Mouse (Mus musculus) embryo, embryonic 10 days (tissue): ENCODE measurements around the gene Ccdc30.

ENCODE experiments used
- DNase-seq: peaks from one replicate; pipeline ENCODE4 v3.0.0-alpha.2; 2015; ENCODE audit warnings: low spot score

Ccdc30 gene

DNA sequence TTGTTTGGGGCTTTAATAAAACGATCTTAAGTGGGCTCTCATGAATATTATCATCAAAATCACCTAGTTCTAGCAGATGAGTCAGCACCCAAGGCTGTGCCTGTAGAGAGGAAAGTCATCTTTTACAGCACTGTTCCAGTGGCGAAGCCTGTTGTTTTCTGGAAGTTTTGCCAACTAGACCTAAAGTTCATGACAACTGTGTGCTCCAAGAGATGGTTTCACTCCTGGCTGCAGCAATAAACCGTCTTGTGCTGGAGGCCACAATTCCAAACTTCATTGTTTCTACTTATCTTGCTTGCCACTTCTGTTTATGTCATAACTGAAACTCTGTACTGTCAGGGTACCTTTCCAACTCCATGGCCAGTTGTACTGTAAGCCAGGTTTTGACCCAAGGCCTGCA, 1.9 kb upstream of the Ccdc30 start:
- DNase-seq, result no peak

DNA sequence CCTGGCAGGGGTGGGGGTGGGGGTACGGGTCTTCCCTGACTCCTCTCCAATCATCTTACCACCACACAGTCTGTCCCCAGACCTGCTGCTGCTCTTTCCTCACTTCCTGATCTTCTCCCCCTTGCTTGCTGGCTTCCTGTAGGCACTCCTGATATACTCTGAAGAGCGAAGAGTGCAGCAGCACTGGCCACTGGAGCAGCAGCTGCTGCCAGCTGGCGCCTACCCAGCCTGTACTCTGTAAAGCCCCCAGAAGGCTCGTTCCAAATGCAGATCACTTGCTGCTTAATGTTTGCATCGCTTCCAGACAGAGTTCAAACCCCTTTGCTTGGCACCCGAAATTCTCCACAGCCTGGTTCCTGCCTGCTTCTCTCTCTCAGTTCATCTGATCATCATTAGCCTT, 2.5 kb downstream of the Ccdc30 start:
- DNase-seq, result no peak

DNA sequence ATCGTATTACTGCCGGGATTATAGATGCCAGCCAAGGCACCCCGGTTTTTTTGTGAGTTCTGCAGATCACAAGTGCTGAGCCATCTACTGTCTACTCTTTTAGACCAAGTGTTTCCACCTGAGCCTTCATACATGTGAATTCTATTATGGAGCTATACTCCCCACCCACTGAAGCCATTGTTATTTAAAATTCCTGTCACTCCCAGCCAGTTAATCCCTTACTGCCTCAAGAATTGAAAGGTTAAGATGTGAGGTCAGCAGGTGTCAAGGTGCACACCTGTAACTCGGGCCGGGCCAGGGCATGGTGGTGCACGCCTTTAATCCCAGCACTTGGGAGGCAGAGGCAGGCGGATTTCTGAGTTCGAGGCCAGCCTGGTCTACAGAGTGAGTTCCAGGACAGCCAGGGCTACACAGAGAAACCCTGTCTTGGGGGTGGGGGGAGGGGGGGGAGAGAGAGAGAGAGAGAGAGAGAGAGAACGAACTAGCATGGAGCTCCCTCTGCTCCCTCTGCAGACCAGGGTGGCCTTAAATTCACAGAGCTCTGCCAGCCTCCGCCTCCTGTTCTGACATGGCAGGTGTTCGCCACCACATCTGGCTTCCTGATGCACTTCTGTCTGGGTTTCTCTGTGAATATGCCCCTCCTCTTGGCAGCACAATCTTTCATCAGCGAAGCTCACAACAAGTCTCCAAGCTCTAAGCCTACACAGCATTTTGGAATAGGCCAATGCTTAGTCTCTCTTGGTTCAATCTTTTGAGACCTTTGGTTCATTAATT, 3.3 kb downstream of the Ccdc30 start:
- DNase-seq, result no peak

DNA sequence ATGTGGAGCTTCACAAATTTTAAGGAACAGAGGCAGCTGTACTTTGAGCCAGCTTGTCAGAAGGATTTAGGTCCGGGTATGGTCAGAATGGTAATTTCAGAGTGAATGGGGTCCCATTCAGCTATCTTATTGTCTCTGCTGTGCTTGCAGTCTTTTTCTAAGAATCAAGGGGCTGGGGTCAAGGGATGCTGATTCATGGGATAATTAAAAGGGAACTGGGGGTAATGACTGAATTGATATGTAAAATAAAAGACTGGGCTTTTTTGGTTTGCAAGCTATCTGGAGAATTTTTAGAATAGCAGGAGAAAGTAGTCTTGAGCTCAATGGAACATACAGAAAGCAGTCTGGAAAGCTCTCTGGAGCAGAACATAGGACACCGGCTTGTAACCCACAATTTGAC, 11.9 kb downstream of the Ccdc30 start:
- DNase-seq, result no peak

DNA sequence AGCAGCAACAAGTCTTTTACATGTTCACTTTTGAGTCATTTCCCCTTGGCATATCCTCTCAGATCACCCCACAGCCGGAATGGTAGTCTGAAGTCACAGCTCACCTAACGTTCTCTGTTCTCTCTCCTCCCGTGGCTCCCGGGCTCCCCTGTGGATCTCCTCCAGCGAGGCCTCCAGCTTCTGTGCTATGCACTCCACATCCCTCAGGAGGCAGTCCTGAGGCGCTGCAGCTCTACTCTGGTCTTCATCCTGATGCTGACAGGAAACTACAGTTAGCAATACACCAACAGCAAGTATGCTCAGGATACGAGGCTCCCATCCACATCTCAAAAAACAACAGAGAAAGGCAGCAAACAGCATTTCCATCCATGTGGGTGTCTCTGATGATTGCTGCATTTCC, 14.4 kb downstream of the Ccdc30 start:
- no peak for DNase-seq

DNA sequence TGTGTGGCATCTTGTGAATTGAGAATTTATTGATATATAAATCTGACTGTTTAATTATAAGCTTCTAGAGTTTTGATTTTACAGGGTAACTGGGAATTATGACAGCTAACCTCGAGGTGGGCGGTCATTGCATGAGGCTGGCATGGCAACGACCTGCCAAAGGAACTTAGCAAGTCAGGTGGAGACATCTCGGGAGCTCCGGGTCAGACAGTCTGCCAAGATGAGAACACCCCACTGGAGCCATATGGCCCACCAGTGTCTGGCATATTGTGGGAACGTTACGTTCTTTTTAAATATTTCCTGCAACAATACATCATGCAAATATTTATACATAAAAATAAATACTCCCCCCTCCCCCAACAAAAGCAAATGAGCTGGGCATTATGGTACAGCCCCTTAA, 16.6 kb downstream of the Ccdc30 start:
- no peak for DNase-seq

DNA sequence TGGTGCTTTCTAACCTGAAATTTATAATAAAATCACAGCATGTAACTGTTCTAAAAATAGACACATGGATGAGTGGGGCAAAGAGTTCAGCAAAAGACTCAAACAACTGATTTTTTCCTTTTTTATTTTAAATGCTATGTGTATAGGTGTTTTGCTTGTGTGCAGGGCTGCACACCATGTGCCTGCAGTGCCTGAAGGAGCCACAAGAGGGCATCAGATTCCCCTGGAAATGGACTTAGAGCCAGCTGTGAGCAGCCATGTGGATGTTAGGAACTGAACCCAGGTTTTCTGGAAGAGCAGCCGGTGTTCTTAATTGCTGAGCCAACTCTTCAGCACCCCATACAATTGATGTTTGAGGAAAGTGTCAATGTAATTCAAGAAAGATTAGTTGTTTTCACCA, 25.0 kb downstream of the Ccdc30 start:
- DNase-seq, result peak; percentile 35

DNA sequence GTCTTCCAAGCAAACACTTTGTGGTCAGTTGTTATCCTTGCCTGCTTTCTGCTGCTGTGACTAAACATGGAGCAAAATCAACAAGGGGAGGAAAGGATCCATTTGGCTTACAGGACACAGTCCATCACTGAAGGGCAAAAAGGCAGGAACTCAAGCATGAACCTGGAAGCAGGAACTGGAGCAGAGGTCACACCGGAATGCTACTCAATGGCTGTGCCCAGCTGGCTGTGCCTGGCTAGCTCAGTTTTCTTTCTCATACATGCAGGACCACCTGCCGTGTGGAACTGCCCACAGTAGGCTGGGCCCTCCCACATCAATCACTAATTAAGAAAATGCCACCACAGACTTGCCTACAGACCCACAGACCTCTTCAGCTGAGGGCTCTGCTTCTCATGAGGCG, 26.1 kb downstream of the Ccdc30 start:
- DNase-seq, result peak; percentile 25

DNA sequence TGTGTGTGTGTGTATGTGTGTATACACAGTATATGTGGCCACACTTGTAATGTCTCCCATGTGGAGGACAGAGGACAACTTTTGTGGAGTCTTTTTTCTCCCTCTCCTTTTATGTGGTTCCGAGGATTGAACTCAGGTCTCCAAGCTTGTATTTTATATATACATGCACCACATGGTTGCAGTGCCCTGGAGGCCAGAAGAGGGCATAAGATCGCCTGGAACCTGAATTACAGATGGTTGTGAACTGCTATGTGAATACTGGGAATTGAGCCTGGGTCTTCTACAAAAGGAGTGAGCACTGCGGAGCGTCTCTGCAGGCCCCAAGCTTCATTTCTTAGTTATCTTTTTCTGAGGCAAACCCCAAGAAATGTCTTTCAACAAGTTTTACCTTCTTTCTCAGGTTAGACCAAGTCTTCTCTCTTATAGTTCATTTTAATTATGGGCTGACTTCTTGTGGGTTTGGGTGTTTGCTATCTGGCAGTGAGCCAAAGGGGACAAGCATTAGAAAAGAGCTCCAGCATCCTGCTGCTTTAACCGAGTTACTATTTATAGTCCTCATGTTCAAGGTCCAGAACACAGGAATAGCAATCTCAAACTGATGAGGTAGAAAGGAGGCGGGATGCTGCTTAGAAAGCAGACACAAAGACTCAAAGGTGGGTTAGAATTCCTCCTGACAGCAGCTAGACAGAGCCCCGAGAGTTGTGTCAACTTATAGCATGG, 33.7 kb downstream of the Ccdc30 start:
- no peak for DNase-seq

DNA sequence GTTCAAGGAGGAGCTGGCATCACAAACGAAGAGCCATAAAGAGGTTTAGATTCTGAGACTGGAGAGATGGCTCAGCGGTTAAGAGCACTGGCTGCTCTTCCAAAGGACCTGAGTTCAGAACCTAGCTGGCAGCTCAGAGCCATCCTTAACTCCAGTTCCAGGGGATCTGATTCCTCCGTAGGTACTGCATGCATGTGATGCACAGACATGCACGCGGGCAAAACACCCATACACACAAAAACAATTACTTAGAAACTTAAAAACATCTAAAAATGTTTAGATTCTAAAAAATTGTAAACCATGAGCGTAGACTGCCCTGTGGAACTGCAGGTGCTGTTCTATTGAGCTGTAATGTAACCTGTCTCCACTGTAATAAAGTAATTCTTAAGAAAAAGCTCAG, 45.9 kb downstream of the Ccdc30 start:
- no peak for DNase-seq

DNA sequence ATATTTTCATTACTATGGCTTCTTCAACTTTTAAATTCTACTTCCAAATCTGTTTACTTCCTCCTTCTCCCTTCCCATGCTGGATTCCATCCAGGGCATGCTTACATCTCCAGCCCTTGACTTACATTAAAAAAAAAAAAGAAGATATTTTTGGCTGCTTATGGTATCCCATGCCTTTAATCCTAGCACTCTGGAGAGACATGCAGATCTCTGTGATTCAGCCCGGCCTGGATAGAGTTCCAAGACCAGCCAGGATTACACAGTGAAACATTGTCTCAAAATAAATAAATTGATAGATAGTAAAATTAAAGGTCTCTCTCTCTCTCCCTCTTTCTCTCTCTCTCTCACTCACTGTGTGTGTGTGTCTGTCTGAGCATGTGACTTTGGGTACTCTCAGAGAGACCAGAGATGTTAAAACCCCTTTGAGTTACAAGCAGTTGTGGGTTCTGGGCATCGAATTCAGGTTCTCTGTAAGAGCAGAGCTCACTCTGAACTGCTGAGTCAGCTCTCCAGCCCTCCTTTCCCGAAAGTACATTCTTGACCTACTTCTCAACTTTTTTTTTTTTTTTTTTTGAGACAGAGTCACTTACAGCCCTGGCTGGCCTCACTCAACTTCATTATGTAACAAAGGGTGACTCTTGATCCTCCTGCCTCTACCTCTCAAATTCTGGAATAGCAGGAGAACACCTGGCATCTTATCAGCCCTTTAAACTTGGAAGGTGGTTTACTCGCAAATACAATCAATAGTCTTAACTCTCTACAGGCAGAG, 48.4 kb downstream of the Ccdc30 start:
- DNase-seq, result no peak

DNA sequence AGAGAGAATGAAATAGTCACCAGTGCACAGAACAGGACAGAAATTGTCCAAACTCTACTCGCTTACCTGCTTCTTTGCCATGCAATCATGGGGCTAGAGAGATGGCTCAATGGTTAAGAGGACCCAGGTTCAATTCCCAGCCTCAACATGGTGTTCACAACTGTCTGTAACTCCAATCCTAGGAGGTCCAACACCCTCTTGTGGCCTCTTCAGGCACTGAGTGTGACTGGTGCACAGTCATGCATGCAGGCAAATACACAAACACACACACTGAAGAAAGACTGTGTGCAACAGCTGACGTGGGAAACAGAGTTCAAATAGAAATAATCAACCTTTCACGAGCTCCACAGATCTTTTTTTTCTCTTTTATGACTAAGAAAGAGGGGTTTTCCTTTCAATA, 53.1 kb downstream of the Ccdc30 start:
- no peak for DNase-seq

DNA sequence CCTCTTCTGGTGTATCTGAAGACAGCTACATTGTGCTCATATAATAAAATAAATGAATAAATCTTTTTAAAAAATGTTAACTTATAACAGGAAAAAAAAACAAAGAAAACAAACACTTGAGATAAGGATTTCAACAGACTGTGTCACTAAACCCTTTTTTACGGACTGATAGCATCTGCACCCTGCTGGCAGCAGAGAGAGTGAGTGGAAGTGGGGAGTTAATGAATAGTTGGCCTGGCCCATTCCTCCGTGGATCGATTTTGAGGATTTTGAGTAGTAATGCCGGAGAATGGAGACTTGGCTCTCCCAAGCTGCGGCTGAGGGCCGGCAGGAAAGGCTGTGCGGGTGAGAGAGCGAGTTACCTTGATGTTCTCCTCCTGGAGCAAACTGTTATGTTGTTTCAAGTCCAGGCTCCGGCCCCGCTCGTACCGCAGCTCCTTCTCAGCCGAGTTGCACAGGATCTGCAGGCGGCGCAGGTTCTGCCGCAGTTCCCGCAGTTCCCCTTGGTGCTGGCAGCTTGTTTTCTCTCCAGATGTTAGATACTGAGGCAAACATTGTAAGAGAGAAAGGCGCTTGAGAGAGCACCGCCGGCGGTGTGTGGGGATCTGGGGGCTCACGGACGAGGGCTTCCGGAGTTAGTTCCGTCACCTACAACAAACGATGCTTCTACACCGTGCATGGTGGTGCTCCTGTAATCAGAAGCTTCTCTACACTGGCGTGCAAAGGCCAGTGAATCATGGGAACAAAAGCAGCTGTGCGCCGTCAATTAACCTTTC, 55.9 kb downstream of the Ccdc30 start:
- DNase-seq, result peak; percentile 60

DNA sequence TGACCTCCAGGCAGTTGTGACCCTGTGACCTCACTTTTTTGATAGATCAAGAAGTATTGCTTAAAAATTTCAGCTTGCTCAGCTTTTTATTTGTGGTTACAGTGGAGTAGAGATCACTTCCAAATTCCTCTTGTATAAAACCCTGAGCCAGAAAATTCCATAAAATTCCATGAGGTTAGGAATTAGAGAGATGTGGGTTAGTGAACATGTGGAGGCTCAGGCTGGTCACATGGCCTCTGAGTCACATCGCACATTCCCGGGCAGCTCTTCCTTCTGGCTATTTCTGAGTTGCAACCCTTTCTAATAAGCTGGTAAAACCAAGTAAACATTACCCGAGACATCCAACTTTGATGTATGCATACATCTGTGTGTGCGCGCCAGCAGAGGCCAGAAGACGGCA, 69.8 kb downstream of the Ccdc30 start:
- no peak for DNase-seq

DNA sequence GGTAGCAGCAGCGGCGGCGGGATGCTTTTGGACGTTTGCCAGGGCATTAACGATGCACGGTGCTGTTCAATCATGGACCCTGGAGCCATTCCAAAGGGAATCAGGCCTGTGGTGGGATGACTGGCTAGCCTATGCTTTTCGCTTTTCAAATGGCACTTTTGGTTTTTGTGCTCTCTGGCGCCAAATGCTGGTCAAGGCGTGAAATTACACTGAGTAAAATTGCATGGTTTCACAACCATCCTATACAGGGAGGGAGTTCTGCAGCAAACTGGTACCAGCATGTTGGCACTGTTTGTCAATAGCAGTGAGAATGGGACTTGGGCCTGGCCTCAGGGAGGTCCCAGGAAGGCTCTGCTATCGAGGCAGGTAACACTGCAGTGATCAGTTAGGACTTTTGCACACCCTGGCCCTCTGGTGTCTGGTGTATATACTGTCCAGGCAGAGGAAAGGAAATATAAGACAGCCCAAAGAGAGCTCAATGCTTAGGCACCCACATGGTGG, 76.4 kb downstream of the Ccdc30 start:
- peak; percentile 71 for DNase-seq

DNA sequence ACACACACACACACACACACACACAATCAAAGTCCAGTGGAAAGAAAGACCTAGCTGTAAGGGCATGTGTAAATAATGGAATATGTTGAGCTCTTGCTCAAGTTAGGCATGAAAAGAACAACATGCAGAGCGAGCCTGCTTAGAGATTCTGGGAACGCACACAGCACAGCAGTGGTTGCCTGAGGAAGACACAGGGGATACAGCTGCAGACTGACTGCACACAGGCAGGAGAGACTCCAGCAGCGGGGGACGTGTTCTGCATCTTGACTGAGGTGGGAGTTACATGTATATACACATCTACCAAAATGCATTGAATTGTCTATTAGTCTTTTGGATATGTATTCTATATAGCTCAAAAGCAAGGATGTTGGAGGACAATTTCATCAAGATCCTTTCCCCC, 76.9 kb downstream of the Ccdc30 start:
- no peak for DNase-seq

DNA sequence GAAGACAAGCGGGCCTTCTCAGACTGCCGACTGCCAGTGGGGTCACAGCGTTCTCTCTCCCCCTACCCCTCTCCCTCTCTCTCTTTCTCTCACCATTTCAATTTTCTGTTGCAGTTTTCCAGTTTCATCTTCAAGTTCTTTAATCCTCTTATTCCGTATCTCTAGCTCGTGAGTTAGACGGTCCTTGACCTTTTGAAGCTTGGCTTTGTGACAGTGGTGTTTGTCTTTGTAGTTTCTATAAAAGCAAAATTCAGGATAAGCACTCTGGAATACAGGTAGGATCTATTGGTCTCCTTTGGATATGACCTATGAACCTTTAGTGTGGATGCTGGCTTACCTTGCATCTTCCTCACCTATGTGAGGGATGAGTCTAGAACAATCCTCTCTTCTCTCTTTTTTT, 81.8 kb downstream of the Ccdc30 start:
- DNase-seq, result no peak

DNA sequence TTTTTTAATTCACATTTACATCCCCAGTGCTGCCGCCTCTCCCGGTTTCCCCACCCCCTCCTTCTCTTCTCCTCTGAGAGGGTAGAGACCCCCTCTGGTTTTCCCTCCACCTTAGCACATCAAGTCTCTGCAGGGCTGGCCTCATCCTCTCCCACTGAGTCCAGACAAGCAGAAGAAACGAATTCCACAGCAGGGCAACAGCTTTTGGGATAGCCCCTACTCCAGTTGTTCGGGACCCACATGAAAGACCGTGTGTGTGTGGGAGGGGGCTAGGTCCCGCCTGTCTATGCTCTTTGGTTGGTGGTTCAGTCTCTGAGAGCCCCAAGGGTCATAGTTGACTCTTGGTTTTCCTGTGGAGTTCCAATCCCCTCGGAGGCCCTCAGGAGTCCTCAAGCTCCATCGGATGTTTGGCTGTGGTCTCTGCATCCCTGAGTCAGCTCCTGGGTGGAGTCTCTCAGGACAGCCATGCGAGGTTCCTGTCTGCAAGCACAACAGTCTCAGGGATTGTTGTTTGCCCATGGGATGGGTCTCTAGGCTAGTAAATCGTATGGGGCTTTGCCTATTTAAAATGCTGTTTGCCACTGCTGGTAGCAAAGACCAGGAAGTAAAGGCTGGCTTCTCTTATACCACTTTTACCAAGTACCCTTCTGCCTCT, 94.3 kb downstream of the Ccdc30 start:
- DNase-seq, result no peak

DNA sequence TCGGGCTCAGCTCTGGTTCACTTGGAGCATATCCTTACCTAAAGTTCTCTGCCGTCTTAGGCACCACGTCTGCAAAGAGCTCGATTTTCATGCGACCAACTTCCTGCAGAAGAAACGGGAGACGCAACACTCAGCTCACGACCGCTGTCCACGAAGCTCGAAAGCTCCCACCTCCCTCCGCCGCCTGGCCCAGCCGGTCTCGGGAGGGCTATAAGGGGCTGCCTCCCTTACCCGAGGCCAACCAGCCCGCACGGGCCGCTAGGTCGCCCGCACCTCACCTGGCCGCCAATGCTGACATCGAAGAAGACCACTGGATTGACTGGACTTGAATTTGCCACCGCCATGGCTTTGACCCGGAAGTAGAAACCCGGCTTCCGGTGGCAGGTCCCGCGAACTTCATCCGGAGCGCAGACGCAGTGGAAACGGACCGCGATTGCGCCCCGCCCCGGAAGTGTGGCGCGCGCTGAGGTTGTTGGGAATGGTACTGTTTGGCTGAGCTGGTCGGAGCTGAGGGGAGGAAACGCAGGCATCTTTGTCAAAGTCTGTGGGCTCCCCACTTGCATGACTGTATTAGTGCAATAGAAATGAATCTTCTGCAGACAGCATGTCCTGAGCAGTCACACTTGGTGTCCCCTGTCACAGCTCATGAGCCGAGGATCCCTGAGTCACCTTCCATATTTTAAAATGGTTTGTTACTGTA, 95.0 kb downstream of the Ccdc30 start, which contains the start of gene Ppih:
Gene Ppih (minus strand): TSS at position 416 of the 700 bp plus-strand sequence.
- DNase-seq, result peak; percentile 97

DNA sequence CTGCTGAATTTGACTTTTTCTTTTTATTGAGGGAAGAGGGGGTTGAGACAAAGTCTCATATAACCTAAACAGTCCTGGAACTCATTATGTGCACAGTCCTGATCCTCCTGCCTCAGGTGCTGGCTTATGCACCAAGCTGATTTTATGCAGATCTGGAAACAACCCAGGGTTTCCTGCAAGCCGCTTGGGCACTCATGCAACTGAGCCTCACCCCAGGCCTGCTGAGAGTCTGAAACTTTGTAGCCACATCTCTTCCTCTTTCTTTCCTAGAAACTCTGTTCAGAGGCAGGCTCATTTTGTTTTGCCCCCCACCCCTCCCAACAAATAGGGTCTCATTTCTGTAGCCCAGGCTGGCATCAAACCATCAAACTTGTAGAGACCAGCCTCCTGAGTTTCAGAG, 101.6 kb downstream of the Ccdc30 start:
- no peak for DNase-seq

DNA sequence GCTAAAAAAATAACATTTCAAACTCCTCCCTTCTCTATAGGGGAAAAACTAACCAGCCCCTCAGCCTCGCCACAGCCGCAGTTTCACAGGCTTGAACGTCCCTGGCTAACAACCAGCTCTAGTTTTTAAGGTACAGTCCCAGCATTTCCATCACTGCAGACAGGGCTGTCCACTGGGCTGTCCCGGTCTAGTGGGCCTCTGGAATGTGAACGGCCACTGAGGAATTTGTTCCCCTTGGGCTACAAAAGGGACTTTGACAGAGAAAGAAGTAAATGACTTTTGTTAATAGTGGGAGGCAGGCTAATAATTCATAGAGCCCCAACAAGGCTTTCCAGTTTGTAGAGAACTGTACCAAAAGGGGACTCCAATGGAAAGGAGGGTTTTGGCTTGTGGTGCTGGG, 109.9 kb downstream of the Ccdc30 start:
- DNase-seq, result no peak
